Mouse (Mus musculus): ENCODE measurements around the gene Prelid1. TPM values are rescaled to one million over a fixed set of nuclear protein-coding genes. Genes with fewer than 3 reads are reported as not detected.

Prelid1 gene
- total RNA-seq, 2 experiments from 2014 or later, result 21.6 to 23.6 TPM

Other genes starting within 250 kb of the Prelid1 start
- gene Uimc1, start 220.2 kb upstream of the Prelid1 start, total RNA-seq (2021), result 10 to 100 TPM; 10.6 to 11.4 TPM
- 10 to 100 TPM; 10.1 to 11.8 TPM for gene Zfp346, start 215.2 kb upstream of the Prelid1 start, total RNA-seq (2021)
- not detected for gene Gm17617, start 187.0 kb upstream of the Prelid1 start, total RNA-seq (2021)
- gene Fgfr4, start 167.9 kb upstream of the Prelid1 start, total RNA-seq (2021), result 1 to 10 TPM; 2.3 to 2.9 TPM
- 10 to 100 TPM; 45.7 to 50.8 TPM for gene Nsd1, start 110.7 kb upstream of the Prelid1 start, total RNA-seq (2021)
- 10 to 100 TPM; 27.0 to 30.9 TPM for gene Rab24, start 1.4 kb downstream of the Prelid1 start, total RNA-seq (2021)
- under 1 TPM; 0.38 to 0.54 TPM for gene Mxd3, start 9.3 kb downstream of the Prelid1 start, total RNA-seq (2021)
- gene Lman2, start 42.3 kb downstream of the Prelid1 start, total RNA-seq (2021), result 10 to 100 TPM; 34.5 to 36.2 TPM
- gene Rgs14, start 49.2 kb downstream of the Prelid1 start, total RNA-seq (2021), result under 1 TPM; 0.27 to 0.48 TPM
- not detected for gene Slc34a1, start 77.7 kb downstream of the Prelid1 start, total RNA-seq (2021)
- not detected for gene Pfn3, start 94.7 kb downstream of the Prelid1 start, total RNA-seq (2021)
- gene F12, start 106.3 kb downstream of the Prelid1 start, total RNA-seq (2021), result not detected
- 10 to 100 TPM in 1 of 2 experiments, 1 to 10 TPM in 1; 9.1 to 10.8 TPM for gene Grk6, start 124.6 kb downstream of the Prelid1 start, total RNA-seq (2021)
- under 1 TPM; 0.62 to 0.77 TPM for gene Prr7, start 143.8 kb downstream of the Prelid1 start, total RNA-seq (2021)
- 1 to 10 TPM; 7.7 TPM for gene Dbn1, start 167.6 kb downstream of the Prelid1 start, total RNA-seq (2021)
- 100 to 1,000 TPM; 605 to 719 TPM for gene Pdlim7, start 193.2 kb downstream of the Prelid1 start, total RNA-seq (2021)
- 1 to 10 TPM in 1 of 2 experiments, under 1 TPM in 1; 0.74 to 1.2 TPM for gene Dok3, start 208.8 kb downstream of the Prelid1 start, total RNA-seq (2021)
- 10 to 100 TPM in 1 of 2 experiments, 1 to 10 TPM in 1; 9.3 to 10.3 TPM for gene Ddx41, start 216.2 kb downstream of the Prelid1 start, total RNA-seq (2021)

All from gastrocnemius, postnatal 36 days (tissue).